Mouse (Mus musculus): ENCODE data around the gene Olfr520. TPM values are rescaled to one million over a fixed set of nuclear protein-coding genes. Genes with fewer than 3 reads are reported as not detected.
"Not testable (repeated sequence)": the region's sequence is repeated elsewhere in the genome, so short reads cannot be mapped to it uniquely, and the experiment has no call there.

Gene Olfr520
- 0.15 TPM in 1 of 2 replicates, not detected in the other for polyA plus RNA-seq (2012; rRNA removed)

GRCm38 (mm10) chr7:99729973-99730372 lies at the start of gene Olfr520:
Gene Olfr520 (plus strand): TSS chr7:99730273.
- TF ChIP-seq POLR2A (IDR thresholded peaks at IDR 0.05; ENCODE audit: low read depth, low read length) (no peak), CTCF (IDR thresholded peaks at IDR 0.05; ENCODE audit: extremely low read depth, insufficient read depth, insufficient read length, insufficient replicate concordance) (no peak)
- H3K36me3 ChIP-seq (ENCODE audit: control insufficient read depth, insufficient read depth, low read length), result no peaks in the 10 kb centered on the region
- H3K27ac ChIP-seq (ENCODE audit: insufficient read depth, low read length), result no peak within 1 kb of the TSS
- no peaks in the 10 kb centered on the region for H3K4me1 ChIP-seq (ENCODE audit: control insufficient read depth, insufficient read depth, insufficient read length)
- DNase-seq (ENCODE audit: low read depth in 1 of 2, low spot score in 2 of 2), result no peak
- 92% methylated on average over 2 of the region's 2 CpGs for WGBS
- H3K27me3 ChIP-seq (ENCODE audit: control insufficient read depth, insufficient read depth, low read length), result no peaks in the 10 kb centered on the region
- no peak within 1 kb of the TSS for H3K4me3 ChIP-seq (ENCODE audit: extremely low read depth, insufficient read depth, insufficient read length)

DNA sequence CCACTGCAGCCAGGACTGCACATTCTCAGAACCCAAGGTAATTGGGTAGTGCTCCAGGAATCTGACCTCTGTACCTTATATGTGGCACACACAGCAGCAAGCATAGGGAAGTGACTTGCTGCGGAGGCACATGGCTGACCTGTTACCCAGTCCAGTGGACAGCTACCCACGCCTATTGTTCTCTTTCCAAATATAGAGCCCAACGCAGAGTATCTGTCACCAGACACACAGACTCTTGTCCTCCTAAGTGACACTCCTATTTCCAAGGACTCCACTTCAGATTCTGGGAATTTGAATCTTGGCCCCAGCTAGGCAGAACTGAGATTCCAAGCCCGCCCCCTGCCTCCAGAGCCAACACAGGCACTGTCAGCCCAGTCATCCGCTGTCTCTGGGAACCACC lies 49.3 kb upstream of the Olfr520 start:
- H3K4me1 ChIP-seq (ENCODE audit: control insufficient read depth, insufficient read depth, insufficient read length), result no peaks in the 10 kb centered on the region
- WGBS, result 82% methylated on average over 5 of the region's 5 CpGs
- no peak for DNase-seq (ENCODE audit: low read depth in 1 of 2, low spot score in 2 of 2)
- peak overlapping the region; percentile 5; the same call in 1 of the 2 replicates for H3K27ac ChIP-seq (ENCODE audit: insufficient read depth, low read length)
- no peaks in the 10 kb centered on the region for H3K27me3 ChIP-seq (ENCODE audit: control insufficient read depth, insufficient read depth, low read length)
- no peak for TF ChIP-seq POLR2A (IDR thresholded peaks at IDR 0.05; ENCODE audit: low read depth, low read length)
- TF ChIP-seq CTCF (IDR thresholded peaks at IDR 0.05; ENCODE audit: extremely low read depth, insufficient read depth, insufficient read length, insufficient replicate concordance), result no peak
- no peaks in the 10 kb centered on the region for H3K36me3 ChIP-seq (ENCODE audit: control insufficient read depth, insufficient read depth, low read length)
- no peak overlapping the region for H3K4me3 ChIP-seq (ENCODE audit: extremely low read depth, insufficient read depth, insufficient read length)

DNA sequence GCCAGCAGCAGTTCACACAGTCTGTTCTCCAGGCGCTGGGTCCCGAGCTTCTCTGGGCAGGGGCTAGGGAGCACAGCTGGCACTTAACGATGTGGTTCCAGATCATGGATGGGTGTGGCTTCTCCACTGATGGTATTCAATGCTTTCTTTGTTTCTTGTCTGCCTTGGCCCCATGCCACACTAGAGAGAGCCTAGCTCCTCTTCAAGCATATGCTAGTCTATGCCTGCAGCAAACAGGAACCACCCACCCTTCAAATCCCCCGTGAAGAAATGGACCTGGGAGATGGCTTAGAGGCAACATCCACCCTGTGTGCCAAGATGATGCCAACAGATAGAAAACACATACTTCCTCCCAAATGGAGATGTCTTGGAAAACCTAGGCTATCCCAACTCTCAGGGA lies 46.0 kb upstream of the Olfr520 start:
- no peak for DNase-seq (ENCODE audit: low read depth in 1 of 2, low spot score in 2 of 2)
- Histone ChIP-seq H3K4me3 (ENCODE audit: extremely low read depth, insufficient read depth, insufficient read length) (no peak overlapping the region), H3K27ac (ENCODE audit: insufficient read depth, low read length) (no peak overlapping the region), H3K27me3 (ENCODE audit: control insufficient read depth, insufficient read depth, low read length) (no peaks in the 10 kb centered on the region), H3K4me1 (ENCODE audit: control insufficient read depth, insufficient read depth, insufficient read length) (no peaks in the 10 kb centered on the region), H3K36me3 (ENCODE audit: control insufficient read depth, insufficient read depth, low read length) (no peaks in the 10 kb centered on the region)
- 69% methylated on average over 4 of the region's 4 CpGs for WGBS
- TF ChIP-seq CTCF (IDR thresholded peaks at IDR 0.05; ENCODE audit: extremely low read depth, insufficient read depth, insufficient read length, insufficient replicate concordance) (no peak), POLR2A (IDR thresholded peaks at IDR 0.05; ENCODE audit: low read depth, low read length) (no peak)

GRCm38 (mm10) chr7:99690819-99691218 lies 39.3 kb upstream of the Olfr520 start:
- H3K4me1 ChIP-seq (ENCODE audit: control insufficient read depth, insufficient read depth, insufficient read length), result no peaks in the 10 kb centered on the region
- no peak overlapping the region for H3K27ac ChIP-seq (ENCODE audit: insufficient read depth, low read length)
- TF ChIP-seq CTCF (IDR thresholded peaks at IDR 0.05; ENCODE audit: extremely low read depth, insufficient read depth, insufficient read length, insufficient replicate concordance) (no peak), POLR2A (IDR thresholded peaks at IDR 0.05; ENCODE audit: low read depth, low read length) (no peak)
- 75% methylated on average over 7 of the region's 7 CpGs for WGBS
- no peaks in the 10 kb centered on the region for H3K36me3 ChIP-seq (ENCODE audit: control insufficient read depth, insufficient read depth, low read length)
- no peak overlapping the region for H3K4me3 ChIP-seq (ENCODE audit: extremely low read depth, insufficient read depth, insufficient read length)
- DNase-seq (ENCODE audit: low read depth in 1 of 2, low spot score in 2 of 2), result no peak
- H3K27me3 ChIP-seq (ENCODE audit: control insufficient read depth, insufficient read depth, low read length), result no peaks in the 10 kb centered on the region

DNA sequence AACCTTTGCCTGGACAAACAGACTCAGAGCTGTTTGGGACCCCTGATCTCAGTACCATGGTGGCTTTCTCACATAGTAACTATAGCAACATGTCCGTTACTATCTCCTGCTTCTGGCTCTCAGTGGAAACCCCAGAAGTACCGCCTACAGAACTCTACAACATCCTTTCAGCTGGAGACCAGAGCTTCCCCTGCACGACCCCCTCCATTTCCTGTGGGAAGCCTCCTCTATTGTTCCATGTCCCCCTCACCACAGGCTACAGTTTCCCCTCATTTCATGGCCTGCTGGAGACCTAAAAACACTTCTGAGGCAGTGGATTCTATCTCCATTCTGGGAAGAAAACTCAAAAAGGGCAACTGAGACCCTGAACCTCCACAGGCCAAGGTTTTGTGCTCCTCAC lies 37.7 kb upstream of the Olfr520 start:
- H3K36me3 ChIP-seq (ENCODE audit: control insufficient read depth, insufficient read depth, low read length), result no peaks in the 10 kb centered on the region
- no peak overlapping the region for H3K27ac ChIP-seq (ENCODE audit: insufficient read depth, low read length)
- no peak for DNase-seq (ENCODE audit: low read depth in 1 of 2, low spot score in 2 of 2)
- no peak overlapping the region for H3K4me3 ChIP-seq (ENCODE audit: extremely low read depth, insufficient read depth, insufficient read length)
- WGBS, result 13% methylated on average over 3 of the region's 3 CpGs
- TF ChIP-seq CTCF (IDR thresholded peaks at IDR 0.05; ENCODE audit: extremely low read depth, insufficient read depth, insufficient read length, insufficient replicate concordance), result no peak
- no peak for TF ChIP-seq POLR2A (IDR thresholded peaks at IDR 0.05; ENCODE audit: low read depth, low read length)
- H3K27me3 ChIP-seq (ENCODE audit: control insufficient read depth, insufficient read depth, low read length), result no peaks in the 10 kb centered on the region
- no peaks in the 10 kb centered on the region for H3K4me1 ChIP-seq (ENCODE audit: control insufficient read depth, insufficient read depth, insufficient read length)

DNA sequence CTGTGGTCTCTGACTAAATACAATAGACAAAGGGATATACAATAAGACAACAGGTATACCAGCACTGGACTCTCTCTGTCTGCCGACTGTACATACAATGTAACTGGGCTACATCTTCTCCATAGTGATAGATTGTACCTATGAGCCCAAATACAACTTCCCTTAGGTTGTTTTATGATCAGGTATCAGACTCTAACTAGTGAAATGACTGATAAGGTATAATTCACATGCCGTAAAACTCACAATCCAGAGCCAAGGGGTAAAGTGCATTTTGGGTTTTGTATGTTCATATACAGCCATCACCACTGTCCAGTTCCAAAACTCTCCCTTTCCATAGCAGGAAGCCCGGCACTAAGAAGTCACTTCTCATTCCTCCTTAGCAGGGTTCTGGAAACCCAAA lies 36.7 kb upstream of the Olfr520 start:
- WGBS, result 90% methylated on average over 3 of the region's 3 CpGs
- Histone ChIP-seq H3K36me3 (ENCODE audit: control insufficient read depth, insufficient read depth, low read length) (no peaks in the 10 kb centered on the region), H3K4me3 (ENCODE audit: extremely low read depth, insufficient read depth, insufficient read length) (no peak overlapping the region), H3K4me1 (ENCODE audit: control insufficient read depth, insufficient read depth, insufficient read length) (no peaks in the 10 kb centered on the region), H3K27me3 (ENCODE audit: control insufficient read depth, insufficient read depth, low read length) (no peaks in the 10 kb centered on the region), H3K27ac (ENCODE audit: insufficient read depth, low read length) (no peak overlapping the region)
- TF ChIP-seq POLR2A (IDR thresholded peaks at IDR 0.05; ENCODE audit: low read depth, low read length) (no peak), CTCF (IDR thresholded peaks at IDR 0.05; ENCODE audit: extremely low read depth, insufficient read depth, insufficient read length, insufficient replicate concordance) (no peak)
- no peak for DNase-seq (ENCODE audit: low read depth in 1 of 2, low spot score in 2 of 2)

- H3K27me3 ChIP-seq (ENCODE audit: control insufficient read depth, insufficient read depth, low read length), result no peaks in the 10 kb centered on the region
- TF ChIP-seq CTCF (IDR thresholded peaks at IDR 0.05; ENCODE audit: extremely low read depth, insufficient read depth, insufficient read length, insufficient replicate concordance) (no peak), POLR2A (IDR thresholded peaks at IDR 0.05; ENCODE audit: low read depth, low read length) (no peak)
- WGBS, result 88% methylated on average over 3 of the region's 3 CpGs
- no peak overlapping the region for H3K4me3 ChIP-seq (ENCODE audit: extremely low read depth, insufficient read depth, insufficient read length)
- no peaks in the 10 kb centered on the region for H3K4me1 ChIP-seq (ENCODE audit: control insufficient read depth, insufficient read depth, insufficient read length)
- no peak overlapping the region for H3K27ac ChIP-seq (ENCODE audit: insufficient read depth, low read length)
- H3K36me3 ChIP-seq (ENCODE audit: control insufficient read depth, insufficient read depth, low read length), result no peaks in the 10 kb centered on the region
- no peak for DNase-seq (ENCODE audit: low read depth in 1 of 2, low spot score in 2 of 2)
Observed at GRCm38 (mm10) chr7:99693976-99694375, 36.1 kb upstream of the Olfr520 start.

DNA sequence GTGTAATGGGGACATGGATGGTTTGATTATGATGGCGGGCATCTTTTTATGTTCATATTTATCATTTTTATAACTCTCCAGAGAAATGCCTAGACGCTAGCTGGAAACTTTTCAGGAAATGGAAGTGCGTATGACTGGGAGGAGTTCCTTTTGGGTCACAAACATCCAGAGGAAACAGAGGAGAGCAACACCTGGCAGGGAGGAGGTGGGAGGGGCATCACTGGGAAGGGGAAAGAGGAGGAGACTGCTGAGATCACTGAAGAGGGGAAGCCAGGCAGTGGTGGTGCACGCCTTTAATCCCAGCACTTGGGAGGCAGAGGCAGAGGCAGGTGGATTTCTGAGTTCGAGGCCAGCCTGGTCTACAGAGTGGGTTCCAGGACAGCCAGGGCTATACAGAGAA lies 35.6 kb upstream of the Olfr520 start:
- 72% methylated on average over 5 of the region's 5 CpGs for WGBS
- not testable (repeated sequence) for DNase-seq (ENCODE audit: low read depth in 1 of 2, low spot score in 2 of 2); H3K27ac ChIP-seq (ENCODE audit: insufficient read depth, low read length); H3K36me3 ChIP-seq (ENCODE audit: control insufficient read depth, insufficient read depth, low read length); H3K27me3 ChIP-seq (ENCODE audit: control insufficient read depth, insufficient read depth, low read length); H3K4me1 ChIP-seq (ENCODE audit: control insufficient read depth, insufficient read depth, insufficient read length); H3K4me3 ChIP-seq (ENCODE audit: extremely low read depth, insufficient read depth, insufficient read length)

All from spleen, adult 2 months (tissue).